Comparison of ENCODE assay signal across 17 mouse cellular contexts in genomic region chr13:41384896-41385295, GRCm38 (mm10).
"Had no signal": no experiment of that assay in that cellular context is flagged by ENCODE, and none has a peak within 500 bp of the region (broad histone marks: within the 10 kb centered on the region; RNA-seq: fewer than 3 reads in every experiment).

No protein-coding gene starts in this region.

- H3K4me2 ChIP-seq: neural tube, embryonic 12.5 days; neural tube, embryonic 13.5 days; neural tube, embryonic 15.5 days; stomach, embryonic 15.5 days had no signal

- H3K4me3 ChIP-seq: neural tube, embryonic 12.5 days; neural tube, embryonic 13.5 days; neural tube, embryonic 15.5 days; stomach, embryonic 15.5 days had no signal

- H3K27ac ChIP-seq: neural tube, embryonic 12.5 days; neural tube, embryonic 13.5 days; neural tube, embryonic 15.5 days; stomach, embryonic 15.5 days; stomach, postnatal 0 days had no signal

- H3K9me3 ChIP-seq: neural tube, embryonic 12.5 days; neural tube, embryonic 13.5 days; neural tube, embryonic 15.5 days; stomach, embryonic 15.5 days had no signal

- DNase-seq: retina, postnatal 1 day; right cerebral cortex, adult 18-20 months; right cerebral cortex, postnatal 14 days; right cerebral cortex, postnatal 25 days; right cerebral cortex, postnatal 4 days; spleen, adult 18-20 months; thymus, adult 18-20 months; thymus, adult 2 months; thymus, postnatal 14 days; thymus, postnatal 25 days; thymus, postnatal 36 days; thymus, postnatal 4 days had no signal

- H3K36me3 ChIP-seq: neural tube, embryonic 12.5 days; neural tube, embryonic 13.5 days; neural tube, embryonic 15.5 days; stomach, embryonic 15.5 days had no signal

- H3K9ac ChIP-seq: neural tube, embryonic 12.5 days; neural tube, embryonic 13.5 days; neural tube, embryonic 15.5 days; stomach, embryonic 15.5 days had no signal

- H3K4me1 ChIP-seq: neural tube, embryonic 12.5 days; neural tube, embryonic 13.5 days; stomach, embryonic 15.5 days had no signal

- H3K27me3 ChIP-seq: neural tube, embryonic 12.5 days; neural tube, embryonic 13.5 days; neural tube, embryonic 15.5 days; stomach, embryonic 15.5 days had no signal
